Mouse (Mus musculus) inflammation-experienced regulatory T-cells, adult 16 weeks (primary cell): ENCODE measurements around the gene Otop1. TPM values are rescaled to one million over a fixed set of nuclear protein-coding genes. Genes with fewer than 3 reads are reported as not detected.

ENCODE experiments used
- polyA plus RNA-seq: library from polyadenylated mRNA; unstranded; fragments of 100-300 nt; shearing (Covaris generic); gene quantifications from one replicate; pipeline ENCODE4 v1.2.1, GENCODE M21; 2017

Gene Otop1
- polyA plus RNA-seq = not detected

DNA sequence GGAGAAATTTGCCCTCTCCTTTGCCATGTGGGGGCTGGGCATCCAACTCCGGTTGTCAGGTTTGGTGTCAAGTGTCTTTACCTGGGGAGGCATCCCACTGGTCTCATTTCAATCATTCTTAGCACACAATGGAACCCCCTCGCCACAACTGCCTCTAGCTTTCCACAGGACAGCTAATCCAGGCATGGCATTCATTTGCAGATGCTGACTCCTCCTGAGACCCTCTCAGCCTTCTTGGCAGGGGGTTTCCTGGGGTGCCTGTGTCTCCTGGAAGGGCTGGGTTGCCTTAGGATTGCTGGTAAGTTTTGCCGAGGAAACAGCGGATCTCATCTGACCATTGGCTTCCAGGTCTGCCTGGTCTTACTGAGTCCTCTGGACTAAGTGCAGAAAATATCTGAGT, at the start of gene Otop1:
Otop1 (plus strand) TSS at position 202 of the 400 bp plus-strand sequence.

DNA sequence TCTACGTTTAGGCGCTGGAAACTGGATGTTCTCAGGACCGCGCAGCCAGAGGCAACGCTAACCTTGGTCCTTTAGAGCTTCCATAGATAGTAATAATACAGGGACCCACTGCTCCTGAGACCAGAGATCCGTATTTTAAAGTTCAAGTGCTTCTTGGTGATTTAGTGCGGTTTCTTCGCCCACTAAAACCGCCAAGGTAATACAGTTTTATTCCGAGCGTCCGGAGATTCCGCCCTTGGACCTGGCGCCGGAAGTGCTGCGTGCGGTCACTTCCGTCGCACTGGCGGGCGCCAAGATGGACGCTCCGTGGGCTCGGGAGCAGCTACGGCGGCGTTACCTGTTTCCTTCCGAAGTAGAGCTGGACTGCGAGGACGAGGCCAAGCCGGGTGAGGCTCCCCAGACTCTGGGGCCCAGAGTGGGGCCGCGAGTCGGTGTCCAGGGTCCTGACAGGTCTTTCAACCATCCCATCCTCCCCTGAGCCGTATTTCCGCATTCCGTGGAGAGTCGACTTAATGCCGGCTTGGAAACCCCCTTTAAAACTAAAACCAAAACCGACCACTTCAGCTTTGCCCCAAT, 15.6 kb upstream of the Otop1 start, which contains the start of gene Tmem128:
Tmem128 (plus strand) TSS at position 79 of the 576 bp plus-strand sequence.

DNA sequence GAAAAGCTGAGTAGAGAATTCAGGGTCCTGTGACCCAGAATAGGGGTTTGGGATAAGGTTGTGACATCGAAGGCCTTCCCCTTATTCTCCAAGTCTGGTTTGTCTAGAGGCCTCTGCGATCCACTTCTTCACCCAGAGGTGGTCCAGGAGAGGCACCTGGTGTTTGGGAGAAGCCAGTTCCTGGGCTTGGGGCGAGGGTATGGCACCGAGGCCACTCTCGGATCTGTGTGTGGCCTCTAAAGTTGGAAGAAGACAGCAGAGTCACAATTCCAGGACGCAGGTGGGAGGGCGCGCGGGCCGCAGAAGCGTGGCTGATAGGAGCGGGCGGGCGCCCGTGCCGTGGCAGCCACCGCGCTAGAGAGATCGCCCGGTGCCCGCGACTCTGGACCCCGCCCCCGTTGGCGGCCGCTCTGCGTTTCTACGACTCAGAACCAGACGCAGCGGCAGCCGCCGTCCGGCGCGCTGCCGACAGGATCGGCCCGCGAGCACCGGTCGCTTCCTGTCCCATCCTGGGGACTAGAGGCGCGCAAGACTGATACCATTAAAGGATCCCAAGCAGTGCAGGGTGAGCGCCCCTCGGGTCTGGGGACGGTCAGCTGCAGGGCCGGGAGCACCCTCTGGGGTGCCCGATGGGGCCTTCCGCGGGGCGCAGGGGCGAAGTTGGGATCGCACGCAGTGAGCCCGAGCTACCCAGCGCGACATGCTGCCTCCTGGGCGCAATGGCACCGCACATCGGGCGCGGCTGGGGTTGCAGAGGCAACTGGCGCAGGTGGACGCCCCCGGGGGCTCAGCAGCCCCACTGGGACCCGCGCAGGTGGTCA, 43.4 kb downstream of the Otop1 start, which contains the start of gene Drd5:
Drd5 (plus strand) TSS at position 402 of the 821 bp plus-strand sequence.

Other genes with a start within 250 kb of the Otop1 start
- 45.4 TPM for gene Stx18, start 237.2 kb upstream of the Otop1 start, polyA plus RNA-seq
- gene Nsg1, start 116.1 kb upstream of the Otop1 start, polyA plus RNA-seq = 0.37 TPM
- gene Zbtb49, start 55.5 kb upstream of the Otop1 start, polyA plus RNA-seq = 26.6 TPM
- gene Lyar, start 55.5 kb upstream of the Otop1 start, polyA plus RNA-seq = 40.8 TPM
- gene Tmem128, start 15.8 kb upstream of the Otop1 start, polyA plus RNA-seq = 123 TPM
- not detected for gene Drd5, start 43.4 kb downstream of the Otop1 start, polyA plus RNA-seq
- 8.8 TPM for gene Slc2a9, start 227.2 kb downstream of the Otop1 start, polyA plus RNA-seq